Mouse (Mus musculus) heart, postnatal 0 days (tissue): ENCODE data around the gene Cox10.

ENCODE experiments used
- CTCF ChIP-seq: IDR thresholded peaks from 2 replicates; pipeline ENCODE4 v1.5.1; 2016; ENCODE audit warnings: antibody characterized with exemption, control low read depth, low read depth
- EP300 ChIP-seq: IDR thresholded peaks from 2 replicates; pipeline ENCODE4 v1.6.1; 2016; ENCODE audit warnings: antibody characterized with exemption, low read depth

GRCm38 (mm10) chr11:63986710-63987109 is 92.6 kb downstream of the Cox10 start:
- TF ChIP-seq EP300: no peak
- no peak for TF ChIP-seq CTCF
